In the genomic region with DNA sequence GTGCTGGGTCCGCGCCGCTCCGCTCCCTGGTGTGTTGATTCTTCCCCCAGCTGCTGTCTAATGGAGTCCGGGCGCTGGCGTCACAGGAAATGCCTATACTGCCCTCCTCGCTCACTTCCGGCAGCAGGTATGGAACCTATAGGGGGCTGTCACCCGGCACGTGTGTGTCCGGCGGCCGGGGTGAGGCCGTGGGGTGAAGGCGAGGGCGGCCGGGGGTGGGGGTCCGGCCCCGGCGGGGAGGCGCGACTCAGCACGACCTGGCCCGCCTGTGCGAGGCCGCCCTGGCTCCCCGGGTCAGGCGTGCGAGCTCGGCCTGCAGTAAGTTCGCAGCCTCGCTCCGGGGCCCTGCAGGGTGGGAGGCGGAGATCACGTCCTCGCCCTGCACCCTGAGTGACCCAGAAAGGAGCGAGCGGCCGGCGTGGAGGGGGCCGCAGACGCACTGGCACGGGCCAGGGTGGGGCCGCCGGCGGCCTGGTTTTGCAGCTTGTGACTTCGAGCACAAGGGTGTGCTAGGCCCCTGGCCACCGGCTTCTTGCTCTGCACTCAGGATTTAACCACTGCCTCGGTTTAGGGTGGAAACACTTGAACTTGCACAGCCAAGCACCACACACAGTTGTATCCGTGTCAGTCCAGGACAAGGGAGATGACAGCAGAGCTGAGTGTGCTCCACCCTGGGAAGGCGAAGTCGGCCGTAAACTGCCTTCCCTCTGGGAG, we compare ENCODE assay signal across 8 mouse cellular contexts. TPM values are rescaled to one million over a fixed set of nuclear protein-coding genes. Genes with fewer than 3 reads are reported as not detected.
DNase-seq lines count a peak whose midpoint lies in the region; ATAC-seq and TF ChIP-seq lines count a peak whose summit lies in the region.

Gene Wdr26 (minus strand): TSS at position 82 of the 714 bp plus-strand sequence.

- 2% methylated on average over 44 of the region's 54 CpGs for WGBS in forebrain, embryonic 14.5 days
- 2% methylated on average over 52 of the region's 54 CpGs for WGBS in neural tube, embryonic 15.5 days

- H3K4me3 ChIP-seq in ES-Bruce4 (ENCODE audit: low read depth, low read length) = peak within 1 kb of the TSS; percentile 91
- peak within 1 kb of the TSS; percentile 98 for H3K4me3 ChIP-seq in forebrain, embryonic 14.5 days (ENCODE audit: low read depth, low read length)
- H3K4me3 ChIP-seq in neural tube, embryonic 15.5 days (replicated peaks) = peak within 1 kb of the TSS; percentile 96

- intact Hi-C loops in heart, postnatal 14 days (cut with DNase I) = loop anchor here (2.0 kb wide), 1 partner anchor 21 kb away; no protein-coding TSS in a partner anchor

- peak; percentile 17 for TF ChIP-seq POLR2A in ES-Bruce4 (IDR thresholded peaks at IDR 0.05; ENCODE audit: insufficient read depth, low read length)

- no peaks in the 10 kb centered on the region for H3K4me1 ChIP-seq in ES-Bruce4 (ENCODE audit: control insufficient read depth, insufficient read depth, low read length)
- peaks cover 17% of the 10 kb centered on the region for H3K4me1 ChIP-seq in forebrain, embryonic 14.5 days (ENCODE audit: control insufficient read depth, insufficient read depth, low read length)
- peaks cover 31% of the 10 kb centered on the region for H3K4me1 ChIP-seq in neural tube, embryonic 15.5 days

- peaks cover 6% of the 10 kb centered on the region for H3K36me3 ChIP-seq in ES-Bruce4 (ENCODE audit: control insufficient read depth, insufficient read depth, low read length, poor library complexity, severe bottlenecking)
- H3K36me3 ChIP-seq in forebrain, embryonic 14.5 days (ENCODE audit: control insufficient read depth, insufficient read depth, low read length) = peaks cover 7% of the 10 kb centered on the region; the same call in 1 of the 2 replicates
- H3K36me3 ChIP-seq in neural tube, embryonic 15.5 days = no peaks in the 10 kb centered on the region

- TF ChIP-seq CTCF in ES-Bruce4 (IDR thresholded peaks at IDR 0.05; ENCODE audit: low read depth, low read length) = no peak

- no peak within 1 kb of the TSS for H3K27ac ChIP-seq in ES-Bruce4 (ENCODE audit: insufficient read depth, low read length)
- peak within 1 kb of the TSS; percentile 92 for H3K27ac ChIP-seq in forebrain, embryonic 14.5 days (ENCODE audit: low read depth, low read length)
- H3K27ac ChIP-seq in neural tube, embryonic 15.5 days (replicated peaks) = peak within 1 kb of the TSS; percentile 90

- H3K4me2 ChIP-seq in forebrain, embryonic 14.5 days (ENCODE audit: low read length) = peak within 1 kb of the TSS; percentile 95
- H3K4me2 ChIP-seq in neural tube, embryonic 15.5 days = peak within 1 kb of the TSS; percentile 85

- DNase-seq in c-Kit-positive CD71-positive TER-119-positive erythroid progenitor cells, embryonic 14.5 days (ENCODE audit: low spot score) = peak; percentile 71
- peak; percentile 93 for DNase-seq in forebrain, embryonic 14.5 days (ENCODE audit: low spot score)
- DNase-seq in heart, postnatal 14 days = peak; percentile 80
- DNase-seq in layer of hippocampus, adult 11-12 months (ENCODE audit: low spot score) = peak; percentile 84
- peak; percentile 84 to 85 for DNase-seq in lung, adult 18-20 months
- DNase-seq in testis, postnatal 14 days (ENCODE audit: low spot score) = peak; percentile 88

- H3K27me3 ChIP-seq in ES-Bruce4 (ENCODE audit: control insufficient read depth, insufficient read depth, low read length, poor library complexity, severe bottlenecking) = no peaks in the 10 kb centered on the region
- no peaks in the 10 kb centered on the region for H3K27me3 ChIP-seq in forebrain, embryonic 14.5 days (replicated peaks; ENCODE audit: control insufficient read depth, insufficient read depth, low read length)
- no peaks in the 10 kb centered on the region for H3K27me3 ChIP-seq in neural tube, embryonic 15.5 days (replicated peaks)

- H3K9me3 ChIP-seq in ES-Bruce4 (replicated peaks; ENCODE audit: control insufficient read depth, insufficient read depth, low read length, poor library complexity, severe bottlenecking) = no peaks in the 10 kb centered on the region
- no peaks in the 10 kb centered on the region for H3K9me3 ChIP-seq in forebrain, embryonic 14.5 days (replicated peaks; ENCODE audit: control insufficient read depth, low read length)
- no peaks in the 10 kb centered on the region for H3K9me3 ChIP-seq in neural tube, embryonic 15.5 days (replicated peaks)

- peak within 1 kb of the TSS; percentile 99 for H3K9ac ChIP-seq in ES-Bruce4 (ENCODE audit: low read depth, poor library complexity, severe bottlenecking)
- peak within 1 kb of the TSS; percentile 97 for H3K9ac ChIP-seq in forebrain, embryonic 14.5 days (ENCODE audit: low read length)
- peak within 1 kb of the TSS; percentile 96 for H3K9ac ChIP-seq in neural tube, embryonic 15.5 days (replicated peaks)

- ATAC-seq in forebrain, embryonic 14.5 days = peak; percentile 94
- peak; percentile 95 for ATAC-seq in neural tube, embryonic 15.5 days (ENCODE audit: low FRiP score)

- TF ChIP-seq EP300 in ES-Bruce4 (IDR thresholded peaks at IDR 0.05; ENCODE audit: insufficient read depth, low read depth, low read length) = no peak

RNA-seq across cellular contexts. Expression of gene Wdr26, which starts in this region (rescaled TPM):
- 163 and 167 TPM in 2 replicates for polyA plus RNA-seq in ES-Bruce4 (2011; ENCODE audit: insufficient read depth, insufficient read length, low read depth, missing spikeins)
- 38.0 and 38.5 TPM in 2 replicates for polyA plus RNA-seq in forebrain, embryonic 14.5 days (2014; fragmentation: Nextera tagmentation; extraction: Ambion mirVana)
- 100 to 1,000 TPM; 127 to 134 TPM for total RNA-seq in heart, postnatal 14 days (2021)
- polyA plus RNA-seq in neural tube, embryonic 15.5 days (2015; fragmentation: Nextera tagmentation; extraction: Ambion mirVana) = 32.1 and 33.8 TPM in 2 replicates
